Mouse (Mus musculus): Measurements from ENCODE around the gene Dpf2. TPM values are rescaled to one million over a fixed set of nuclear protein-coding genes. Genes with fewer than 3 reads are reported as not detected.
A peak's percentile ranks its signal among the peaks of the same experiment; 100 is the strongest.

Gene Dpf2
- 52.2 and 52.4 TPM in 2 replicates for total RNA-seq (2015)
- 88.7 and 107 TPM in 2 replicates for total RNA-seq (2017)

- no peak for ATAC-seq (ENCODE audit: poor library complexity, severe bottlenecking)
Measured at GRCm38 (mm10) chr19:5913007-5913719, at the start of gene Dpf2. TSS of gene Dpf2 (minus strand) at chr19:5913010.

- ATAC-seq (ENCODE audit: poor library complexity, severe bottlenecking) = no peak
Measured at GRCm38 (mm10) chr19:5957371-5957770, 44.6 kb upstream of the Dpf2 start.

GRCm38 (mm10) chr19:5956685-5957084, 43.9 kb upstream of the Dpf2 start:
- peak; percentile 87 for ATAC-seq (ENCODE audit: poor library complexity, severe bottlenecking)

GRCm38 (mm10) chr19:5955704-5956670, 43.2 kb upstream of the Dpf2 start:
- ATAC-seq (ENCODE audit: poor library complexity, severe bottlenecking) = no peak

- ATAC-seq (ENCODE audit: poor library complexity, severe bottlenecking) = no peak
Measured at GRCm38 (mm10) chr19:5954936-5955335, 42.1 kb upstream of the Dpf2 start.

GRCm38 (mm10) chr19:5954031-5954710, 41.4 kb upstream of the Dpf2 start:
- ATAC-seq (ENCODE audit: poor library complexity, severe bottlenecking) = no peak

- no peak for ATAC-seq (ENCODE audit: poor library complexity, severe bottlenecking)
Measured at GRCm38 (mm10) chr19:5953201-5953770, 40.5 kb upstream of the Dpf2 start.

GRCm38 (mm10) chr19:5952071-5952691, 39.4 kb upstream of the Dpf2 start:
- peak; percentile 20; the same call in 1 of the 2 replicates for ATAC-seq (ENCODE audit: poor library complexity, severe bottlenecking)

GRCm38 (mm10) chr19:5951631-5952030, 38.8 kb upstream of the Dpf2 start:
- no peak for ATAC-seq (ENCODE audit: poor library complexity, severe bottlenecking)

- ATAC-seq (ENCODE audit: poor library complexity, severe bottlenecking) = no peak
Measured at GRCm38 (mm10) chr19:5950218-5950617, 37.4 kb upstream of the Dpf2 start.

GRCm38 (mm10) chr19:5945891-5946290, 33.1 kb upstream of the Dpf2 start:
- no peak for ATAC-seq (ENCODE audit: poor library complexity, severe bottlenecking)

GRCm38 (mm10) chr19:5945027-5945426, 32.2 kb upstream of the Dpf2 start:
- ATAC-seq (ENCODE audit: poor library complexity, severe bottlenecking) = peak; percentile 94

- peak; percentile 66 for ATAC-seq (ENCODE audit: poor library complexity, severe bottlenecking)
Measured at GRCm38 (mm10) chr19:5944145-5944544, 31.3 kb upstream of the Dpf2 start.

GRCm38 (mm10) chr19:5943404-5943803, 30.6 kb upstream of the Dpf2 start:
- ATAC-seq (ENCODE audit: poor library complexity, severe bottlenecking) = no peak

- no peak for ATAC-seq (ENCODE audit: poor library complexity, severe bottlenecking)
Measured at GRCm38 (mm10) chr19:5942581-5942980, 29.8 kb upstream of the Dpf2 start.

GRCm38 (mm10) chr19:5940656-5941055, 27.8 kb upstream of the Dpf2 start:
- ATAC-seq (ENCODE audit: poor library complexity, severe bottlenecking) = no peak

GRCm38 (mm10) chr19:5940173-5940572, 27.4 kb upstream of the Dpf2 start:
- no peak for ATAC-seq (ENCODE audit: poor library complexity, severe bottlenecking)

- ATAC-seq (ENCODE audit: poor library complexity, severe bottlenecking) = no peak
Measured at GRCm38 (mm10) chr19:5939715-5940114, 26.9 kb upstream of the Dpf2 start.

- ATAC-seq (ENCODE audit: poor library complexity, severe bottlenecking) = no peak
Measured at GRCm38 (mm10) chr19:5938516-5938915, 25.7 kb upstream of the Dpf2 start.

- ATAC-seq (ENCODE audit: poor library complexity, severe bottlenecking) = no peak
Measured at GRCm38 (mm10) chr19:5937836-5938406, 25.1 kb upstream of the Dpf2 start.

Data from megakaryocyte, adult 5-6 weeks (primary cell).